Mouse (Mus musculus) kidney, postnatal 10 days (tissue): ENCODE measurements around the gene Rtkn.

Experiments used
- DNase-seq: peaks from one replicate; pipeline ENCODE4 v3.0.0; 2021; ENCODE audit warnings: mixed read lengths

The Rtkn gene

GRCm38 (mm10) chr6:83117165-83117438 is 18.2 kb upstream of the Rtkn start:
- no peak for DNase-seq

GRCm38 (mm10) chr6:83117616-83118015 is 17.6 kb upstream of the Rtkn start:
- DNase-seq: peak; percentile 21

GRCm38 (mm10) chr6:83118369-83118768 is 16.9 kb upstream of the Rtkn start:
- DNase-seq: peak; percentile 20

- DNase-seq: peak; percentile 14
Measured at GRCm38 (mm10) chr6:83118825-83119733, 16.2 kb upstream of the Rtkn start.

GRCm38 (mm10) chr6:83119734-83120051 is 15.6 kb upstream of the Rtkn start:
- DNase-seq: peak; percentile 66

GRCm38 (mm10) chr6:83120930-83121862 is 14.1 kb upstream of the Rtkn start, which contains the start of gene Wbp1:
Wbp1 (minus strand) TSS chr6:83121559.
- peak; percentile 95 for DNase-seq

- DNase-seq: peak; percentile 50
Measured at GRCm38 (mm10) chr6:83121863-83122710, 13.2 kb upstream of the Rtkn start.

GRCm38 (mm10) chr6:83122961-83123360 is 12.3 kb upstream of the Rtkn start:
- DNase-seq: no peak

GRCm38 (mm10) chr6:83124851-83125312 is 10.4 kb upstream of the Rtkn start:
- DNase-seq: peak; percentile 95

- DNase-seq: no peak
Measured at GRCm38 (mm10) chr6:83125331-83125730, 9.9 kb upstream of the Rtkn start, which contains the start of gene Ino80b. Ino80b (minus strand) TSS chr6:83125431.

GRCm38 (mm10) chr6:83127419-83127818 is 7.8 kb upstream of the Rtkn start:
- DNase-seq: no peak

GRCm38 (mm10) chr6:83131469-83132034 is 3.7 kb upstream of the Rtkn start:
- peak; percentile 65 for DNase-seq

- DNase-seq: no peak
Measured at GRCm38 (mm10) chr6:83132176-83132919, 2.9 kb upstream of the Rtkn start.

- DNase-seq: no peak
Measured at GRCm38 (mm10) chr6:83134226-83134625, 1.0 kb upstream of the Rtkn start.

- peak; percentile 76 for DNase-seq
Measured at GRCm38 (mm10) chr6:83135571-83136161, 403 bp downstream of the Rtkn start.

- DNase-seq: no peak
Measured at GRCm38 (mm10) chr6:83136291-83136880, 1.1 kb downstream of the Rtkn start.

- DNase-seq: peak; percentile 86
Measured at GRCm38 (mm10) chr6:83136881-83137575, 1.8 kb downstream of the Rtkn start.

- DNase-seq: peak; percentile 96
Measured at GRCm38 (mm10) chr6:83137576-83137950, 2.3 kb downstream of the Rtkn start.

- DNase-seq: peak; percentile 69
Measured at GRCm38 (mm10) chr6:83138056-83138455, 2.8 kb downstream of the Rtkn start.

- no peak for DNase-seq
Measured at GRCm38 (mm10) chr6:83140044-83140443, 4.8 kb downstream of the Rtkn start.
